In the genomic region with DNA sequence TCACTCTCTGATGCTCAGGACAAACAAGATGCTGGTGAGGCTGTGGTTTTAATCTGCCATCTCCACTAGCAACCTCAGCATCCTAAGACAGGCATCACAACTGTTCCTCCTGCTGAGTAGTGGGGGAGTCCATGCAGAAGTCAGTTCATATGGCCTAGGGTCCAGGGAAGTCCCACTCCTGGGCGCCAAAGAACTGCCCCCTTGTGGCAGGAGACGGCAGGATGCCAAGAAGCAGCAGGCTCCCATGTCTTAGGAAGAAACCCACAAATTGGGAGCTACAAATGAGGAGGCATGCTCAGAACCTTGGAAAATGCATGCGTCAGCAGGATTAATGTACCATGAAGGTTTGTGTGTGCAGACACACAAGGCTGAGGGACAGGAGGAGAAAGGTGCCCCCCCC, we compare ENCODE assay signal across 7 mouse cellular contexts. TPM values are rescaled to one million over a fixed set of nuclear protein-coding genes. Genes with fewer than 3 reads are reported as not detected.
DNase-seq lines count a peak whose midpoint lies in the region; ATAC-seq and TF ChIP-seq lines count a peak whose summit lies in the region.

No protein-coding gene starts in this region.

- 24% methylated on average over 3 of the region's 3 CpGs for WGBS in liver, embryonic 14.5 days (ENCODE audit: insufficient replicate concordance)
- WGBS in liver, embryonic 12.5 days (ENCODE audit: insufficient replicate concordance), result 24% methylated on average over 3 of the region's 3 CpGs
- 38% methylated on average over 3 of the region's 3 CpGs for WGBS in bone marrow, adult 2 months
- 16% methylated on average over 3 of the region's 3 CpGs for WGBS in kidney, embryonic 15.5 days

- peak; percentile 61 for TF ChIP-seq CTCF in liver, embryonic 14.5 days (IDR thresholded peaks at IDR 0.05; ENCODE audit: low read depth)
- TF ChIP-seq CTCF in bone marrow, adult 2 months (IDR thresholded peaks at IDR 0.05; ENCODE audit: control insufficient read depth, insufficient read depth, low read length), result peak; percentile 38; the same call in 1 of the 2 replicates

- H3K27ac ChIP-seq in liver, embryonic 14.5 days, result no peak overlapping the region
- H3K27ac ChIP-seq in liver, embryonic 12.5 days, result no peak overlapping the region
- no peak overlapping the region for H3K27ac ChIP-seq in bone marrow, adult 2 months (ENCODE audit: control insufficient read depth, insufficient read depth, low read depth, low read length, poor library complexity)
- H3K27ac ChIP-seq in kidney, embryonic 15.5 days, result 0 out of 2 replicates have a peak overlapping the region, but pooled peaks have one; percentile 20

- H3K9me3 ChIP-seq in liver, embryonic 14.5 days (ENCODE audit: control insufficient read depth, low read length), result no peaks in the 10 kb centered on the region
- H3K9me3 ChIP-seq in liver, embryonic 12.5 days (replicated peaks), result no peaks in the 10 kb centered on the region
- no peaks in the 10 kb centered on the region for H3K9me3 ChIP-seq in kidney, embryonic 15.5 days (replicated peaks)

- H3K36me3 ChIP-seq in liver, embryonic 14.5 days (replicated peaks; ENCODE audit: control insufficient read depth, insufficient read depth, low read depth), result no peaks in the 10 kb centered on the region
- H3K36me3 ChIP-seq in liver, embryonic 12.5 days, result no peaks in the 10 kb centered on the region
- no peaks in the 10 kb centered on the region for H3K36me3 ChIP-seq in kidney, embryonic 15.5 days

- TF ChIP-seq EP300 in liver, embryonic 14.5 days (IDR thresholded peaks at IDR 0.05; ENCODE audit: low read depth), result no peak

- DNase-seq in liver, embryonic 14.5 days (ENCODE audit: low read depth in 3 of 3, low spot score in 3 of 3), result no peak
- peak; percentile 48 for DNase-seq in retina, postnatal 1 day
- no peak for DNase-seq in ovary, postnatal 14 days (ENCODE audit: low spot score)
- DNase-seq in urinary bladder, postnatal 36 days (ENCODE audit: low spot score in 2 of 2), result no peak

- no peak for ATAC-seq in liver, embryonic 14.5 days (ENCODE audit: insufficient read depth)
- no peak for ATAC-seq in liver, embryonic 12.5 days
- ATAC-seq in kidney, embryonic 15.5 days (replicated peaks; ENCODE audit: low FRiP score), result no peak

- no peak overlapping the region for H3K4me3 ChIP-seq in liver, embryonic 14.5 days (ENCODE audit: insufficient read depth in 1 of 2, low read depth in 2 of 2, low read length in 2 of 2)
- H3K4me3 ChIP-seq in liver, embryonic 12.5 days, result no peak overlapping the region
- H3K4me3 ChIP-seq in bone marrow, adult 2 months (replicated peaks; ENCODE audit: control insufficient read depth, low read depth, low read length), result no peak overlapping the region
- no peak overlapping the region for H3K4me3 ChIP-seq in kidney, embryonic 15.5 days (replicated peaks)

- no peaks in the 10 kb centered on the region for H3K4me1 ChIP-seq in liver, embryonic 14.5 days (replicated peaks; ENCODE audit: control insufficient read depth in 2 of 2, insufficient read depth in 2 of 2, low read length in 1 of 2)
- no peaks in the 10 kb centered on the region for H3K4me1 ChIP-seq in liver, embryonic 12.5 days
- H3K4me1 ChIP-seq in bone marrow, adult 2 months (ENCODE audit: control insufficient read depth, insufficient read depth, low read length), result no peaks in the 10 kb centered on the region
- H3K4me1 ChIP-seq in kidney, embryonic 15.5 days, result peaks cover 27% of the 10 kb centered on the region

- H3K4me2 ChIP-seq in liver, embryonic 14.5 days (ENCODE audit: low read depth), result no peak overlapping the region
- no peak overlapping the region for H3K4me2 ChIP-seq in liver, embryonic 12.5 days
- no peak overlapping the region for H3K4me2 ChIP-seq in kidney, embryonic 15.5 days

- H3K9ac ChIP-seq in liver, embryonic 14.5 days (replicated peaks), result no peak overlapping the region
- H3K9ac ChIP-seq in liver, embryonic 12.5 days, result no peak overlapping the region
- no peak overlapping the region for H3K9ac ChIP-seq in kidney, embryonic 15.5 days

- no peaks in the 10 kb centered on the region for H3K27me3 ChIP-seq in liver, embryonic 14.5 days (ENCODE audit: control insufficient read depth, insufficient read depth, low read length)
- no peaks in the 10 kb centered on the region for H3K27me3 ChIP-seq in liver, embryonic 12.5 days (replicated peaks)
- no peaks in the 10 kb centered on the region for H3K27me3 ChIP-seq in kidney, embryonic 15.5 days

- TF ChIP-seq POLR2A in bone marrow, adult 2 months (IDR thresholded peaks at IDR 0.05; ENCODE audit: borderline replicate concordance, control insufficient read depth, low read depth, low read length), result no peak

RNA-seq across cellular contexts. Expression of a gene that starts 8.8 kb away (rescaled TPM):
- polyA plus RNA-seq in liver, embryonic 14.5 days (2012; rRNA removed), result not detected in 2 replicates
- not detected in 2 replicates for polyA plus RNA-seq in liver, embryonic 14.5 days (2014; fragmentation: Nextera tagmentation; extraction: Ambion mirVana)
- not detected in 2 replicates for polyA plus RNA-seq in liver, embryonic 12.5 days (2016; fragmentation: Nextera tagmentation; extraction: Ambion mirVana)
- not detected in 2 replicates for polyA plus RNA-seq in bone marrow, adult 2 months (2011; ENCODE audit: insufficient read depth, insufficient read length, low replicate concordance, missing spikeins)
- not detected in 2 replicates for polyA plus RNA-seq in kidney, embryonic 15.5 days (2015; fragmentation: Nextera tagmentation; extraction: Ambion mirVana)

RNA-seq across cellular contexts. Expression of a gene that starts 59.9 kb away (rescaled TPM):
- 0.08 and 0.12 TPM in 2 replicates for polyA plus RNA-seq in liver, embryonic 14.5 days (2012; rRNA removed)
- 0.04 and 0.08 TPM in 2 replicates for polyA plus RNA-seq in liver, embryonic 14.5 days (2014; fragmentation: Nextera tagmentation; extraction: Ambion mirVana)
- polyA plus RNA-seq in liver, embryonic 12.5 days (2016; fragmentation: Nextera tagmentation; extraction: Ambion mirVana), result 0.32 and 0.50 TPM in 2 replicates
- polyA plus RNA-seq in bone marrow, adult 2 months (2011; ENCODE audit: insufficient read depth, insufficient read length, low replicate concordance, missing spikeins), result 0.49 TPM in 1 of 2 replicates, not detected in the other
- 1.6 and 2.1 TPM in 2 replicates for polyA plus RNA-seq in kidney, embryonic 15.5 days (2015; fragmentation: Nextera tagmentation; extraction: Ambion mirVana)
